8 mouse cellular contexts compared by ENCODE assay signal in genomic region chr4:137930500-137931008, GRCm38 (mm10).
DNase-seq lines count a peak whose midpoint lies in the region; ATAC-seq and TF ChIP-seq lines count a peak whose summit lies in the region.

No protein-coding gene starts in this region.

- peaks cover 52% of the 10 kb centered on the region for H3K36me3 ChIP-seq in heart, embryonic 13.5 days
- peaks cover 72% of the 10 kb centered on the region for H3K36me3 ChIP-seq in embryonic facial prominence, embryonic 10.5 days (replicated peaks)
- no peaks in the 10 kb centered on the region for H3K36me3 ChIP-seq in hindbrain, embryonic 11.5 days (ENCODE audit: control insufficient read depth, insufficient read depth, low read length)
- peaks cover 22% of the 10 kb centered on the region for H3K36me3 ChIP-seq in liver, postnatal 0 days (replicated peaks; ENCODE audit: insufficient read depth, low read length)

- peak overlapping the region; percentile 91 for H3K27ac ChIP-seq in heart, embryonic 13.5 days (replicated peaks)
- peak overlapping the region; percentile 88 for H3K27ac ChIP-seq in embryonic facial prominence, embryonic 10.5 days (replicated peaks)
- 0 out of 2 replicates have a peak overlapping the region, but pooled peaks have one; percentile 2 for H3K27ac ChIP-seq in hindbrain, embryonic 11.5 days (ENCODE audit: low read depth, low read length)
- peak overlapping the region; percentile 83 for H3K27ac ChIP-seq in liver, postnatal 0 days (ENCODE audit: low read depth)

- 18% methylated on average over 9 of the region's 9 CpGs for WGBS in heart, embryonic 13.5 days
- 27% methylated on average over 9 of the region's 9 CpGs for WGBS in embryonic facial prominence, embryonic 10.5 days
- 30% methylated on average over 9 of the region's 9 CpGs for WGBS in hindbrain, embryonic 11.5 days
- 58% methylated on average over 9 of the region's 9 CpGs for WGBS in liver, postnatal 0 days (ENCODE audit: insufficient replicate concordance)

- no peak for DNase-seq in heart, postnatal 4 days
- DNase-seq in embryonic facial prominence, embryonic 10.5 days (ENCODE audit: low spot score): no peak
- DNase-seq in hindbrain, embryonic 11.5 days (ENCODE audit: low spot score): no peak
- DNase-seq in liver, postnatal 0 days: no peak
- DNase-seq in frontal cortex, adult 2 months (ENCODE audit: extremely low spot score in 1 of 2, low spot score in 1 of 2): no peak
- no peak for DNase-seq in ovary, postnatal 14 days (ENCODE audit: low spot score)
- DNase-seq in thymus, postnatal 10 days (ENCODE audit: low spot score in 2 of 2): no peak

- peak overlapping the region; percentile 14 for H3K4me3 ChIP-seq in heart, embryonic 13.5 days
- H3K4me3 ChIP-seq in embryonic facial prominence, embryonic 10.5 days: peak overlapping the region; percentile 33; the same call in 1 of the 2 replicates
- H3K4me3 ChIP-seq in hindbrain, embryonic 11.5 days (ENCODE audit: low read depth, low read length): no peak overlapping the region
- H3K4me3 ChIP-seq in liver, postnatal 0 days (ENCODE audit: low read depth, low read length): no peak overlapping the region

- no peak for ATAC-seq in heart, embryonic 13.5 days (ENCODE audit: extremely low read depth, insufficient number of reproducible peaks, low FRiP score, low TSS enrichment)
- no peak for ATAC-seq in hindbrain, embryonic 11.5 days (ENCODE audit: low FRiP score)
- ATAC-seq in liver, postnatal 0 days: no peak

- H3K4me1 ChIP-seq in heart, embryonic 13.5 days: peaks cover 79% of the 10 kb centered on the region
- peaks cover 62% of the 10 kb centered on the region for H3K4me1 ChIP-seq in embryonic facial prominence, embryonic 10.5 days
- peaks cover 8% of the 10 kb centered on the region; the same call in 1 of the 2 replicates for H3K4me1 ChIP-seq in hindbrain, embryonic 11.5 days (replicated peaks; ENCODE audit: control insufficient read depth, insufficient read depth, low read length)
- H3K4me1 ChIP-seq in liver, postnatal 0 days (ENCODE audit: insufficient read depth): peaks cover 17% of the 10 kb centered on the region

- TF ChIP-seq EP300 in liver, postnatal 0 days (IDR thresholded peaks at IDR 0.05; ENCODE audit: low read depth): no peak

- H3K27me3 ChIP-seq in heart, embryonic 13.5 days (replicated peaks): no peaks in the 10 kb centered on the region
- peaks cover 15% of the 10 kb centered on the region; the same call in 1 of the 2 replicates for H3K27me3 ChIP-seq in embryonic facial prominence, embryonic 10.5 days (replicated peaks; ENCODE audit: low read depth, poor library complexity, severe bottlenecking)
- H3K27me3 ChIP-seq in hindbrain, embryonic 11.5 days (ENCODE audit: control insufficient read depth, insufficient read depth, low read length): no peaks in the 10 kb centered on the region
- no peaks in the 10 kb centered on the region for H3K27me3 ChIP-seq in liver, postnatal 0 days (ENCODE audit: insufficient read depth, low read length)

- no peaks in the 10 kb centered on the region for H3K9me3 ChIP-seq in heart, embryonic 13.5 days
- H3K9me3 ChIP-seq in embryonic facial prominence, embryonic 10.5 days: peaks cover 7% of the 10 kb centered on the region; the same call in 1 of the 2 replicates
- no peaks in the 10 kb centered on the region for H3K9me3 ChIP-seq in hindbrain, embryonic 11.5 days (ENCODE audit: control insufficient read depth, low read length)
- H3K9me3 ChIP-seq in liver, postnatal 0 days (ENCODE audit: low read length): no peaks in the 10 kb centered on the region

- TF ChIP-seq CTCF in liver, postnatal 0 days (IDR thresholded peaks at IDR 0.05; ENCODE audit: low read depth): no peak

- peak overlapping the region; percentile 53 for H3K4me2 ChIP-seq in heart, embryonic 13.5 days
- H3K4me2 ChIP-seq in hindbrain, embryonic 11.5 days (replicated peaks; ENCODE audit: low read depth, low read length): no peak overlapping the region
- peak overlapping the region; percentile 50 for H3K4me2 ChIP-seq in liver, postnatal 0 days (ENCODE audit: low read depth, low read length)

- H3K9ac ChIP-seq in heart, embryonic 13.5 days: peak overlapping the region; percentile 61; the same call in 1 of the 2 replicates
- H3K9ac ChIP-seq in hindbrain, embryonic 11.5 days (ENCODE audit: low read depth, low read length): no peak overlapping the region
- 0 out of 2 replicates have a peak overlapping the region, but pooled peaks have one; percentile 18 for H3K9ac ChIP-seq in liver, postnatal 0 days (replicated peaks)

Comparison
In these comparisons a context has a peak if more than half of its experiments do, and no peak if none do; other contexts are left out.
1. H3K27ac ChIP-seq: peak in every context shown above with its lines; median percentile 91 in heart, embryonic 13.5 days; 88 in embryonic facial prominence, embryonic 10.5 days; 83 in liver, postnatal 0 days; 2 in hindbrain, embryonic 11.5 days.
2. H3K4me3 ChIP-seq: peak in heart, embryonic 13.5 days (single experiment) and embryonic facial prominence, embryonic 10.5 days (single experiment); none in hindbrain, embryonic 11.5 days (single experiment) and liver, postnatal 0 days (single experiment).